Mouse (Mus musculus): ENCODE results near the gene Asf1a.
A peak's percentile ranks its signal among the peaks of the same experiment; 100 is the strongest.
"Not testable (repeated sequence)": the region's sequence is repeated elsewhere in the genome, so short reads cannot be mapped to it uniquely, and the experiment has no call there.

Asf1a gene

DNA sequence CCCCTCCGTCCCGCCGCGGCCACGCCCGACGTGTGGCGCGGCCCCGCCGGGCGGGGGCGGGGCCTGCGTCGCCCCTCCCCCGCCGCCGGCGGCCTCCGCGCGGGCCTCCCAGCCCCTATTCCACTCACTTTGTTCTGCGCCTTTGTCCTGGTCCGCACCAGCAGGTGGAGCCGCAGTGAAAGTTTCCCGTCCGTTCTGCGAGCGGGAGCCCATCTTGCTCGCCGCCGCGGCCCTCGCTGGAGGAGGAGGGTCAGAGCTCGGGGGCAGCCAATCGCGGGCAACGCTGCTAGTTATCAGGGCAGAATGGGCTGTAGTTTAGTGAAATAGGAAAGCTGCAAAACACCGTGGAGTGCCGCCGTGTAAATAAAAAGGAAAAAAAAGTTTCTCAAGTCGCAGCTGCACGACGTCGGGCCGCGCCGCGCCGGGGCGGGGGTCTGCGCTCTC, at the start of gene Asf1a:
Gene Asf1a (plus strand): TSS at position 81 of the 444 bp plus-strand sequence.
- DNase-seq (ENCODE audit: low spot score in 2 of 2) = peak; percentile 93 to 96

DNA sequence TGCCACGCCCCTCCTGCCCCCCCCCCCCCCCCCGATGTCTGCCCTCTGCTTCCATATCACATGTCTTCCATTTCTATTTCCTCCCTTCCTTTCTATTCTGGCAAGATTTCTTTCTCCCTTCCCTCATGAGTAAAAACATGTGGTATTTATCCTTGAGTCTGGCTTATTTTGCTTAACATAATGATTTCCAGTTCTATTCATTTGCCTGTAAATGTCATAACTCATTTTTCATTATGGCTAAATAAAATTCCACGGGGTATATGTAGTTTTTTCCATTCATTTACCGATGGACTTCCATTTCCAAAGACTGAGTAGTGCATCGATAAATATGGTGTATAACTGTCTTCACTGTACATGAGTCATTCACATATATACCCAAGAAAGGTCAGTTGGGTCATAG, 34.6 kb upstream of the Asf1a start:
- no peak for DNase-seq (ENCODE audit: low spot score in 2 of 2)

DNA sequence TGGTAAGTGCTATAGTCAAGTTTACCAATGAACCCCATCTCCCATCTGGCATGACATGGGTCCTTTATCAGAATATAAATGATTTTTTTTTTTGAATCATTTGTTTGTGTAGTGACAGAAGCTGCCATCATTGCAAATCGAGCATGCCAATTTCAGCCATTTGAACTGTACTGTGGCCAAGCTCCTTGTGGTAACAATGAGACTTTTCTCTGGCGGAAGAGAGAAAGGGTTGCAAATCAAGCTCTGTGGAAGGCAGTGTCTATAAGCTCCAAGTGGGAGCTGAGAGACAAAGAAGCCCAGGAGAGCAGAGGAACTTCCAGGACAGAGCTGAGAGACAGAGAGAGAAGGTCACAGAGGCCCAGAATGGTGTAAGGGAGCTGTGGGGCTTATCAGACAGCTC, 31.0 kb upstream of the Asf1a start:
- no peak for DNase-seq (ENCODE audit: low spot score in 2 of 2)

DNA sequence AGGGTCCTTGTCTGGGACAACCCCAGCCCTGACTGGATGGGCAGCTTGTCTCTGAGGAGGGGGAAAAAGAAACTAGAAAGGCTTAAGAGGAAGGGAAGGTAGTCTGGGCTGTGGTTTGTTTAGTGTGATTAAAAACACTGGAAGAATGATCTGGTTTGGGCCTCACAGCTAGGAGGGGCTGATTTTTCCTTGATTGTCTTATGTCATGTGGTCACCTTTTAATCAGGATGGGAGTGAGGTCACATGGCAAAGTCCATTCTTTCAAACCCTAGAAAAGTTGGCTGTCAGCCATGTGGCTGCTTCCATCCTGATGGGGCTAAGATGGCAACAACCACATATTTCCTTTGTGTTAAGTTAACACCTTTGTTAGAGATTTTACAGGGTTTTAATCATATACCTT, 28.0 kb upstream of the Asf1a start:
- no peak for DNase-seq (ENCODE audit: low spot score in 2 of 2)

DNA sequence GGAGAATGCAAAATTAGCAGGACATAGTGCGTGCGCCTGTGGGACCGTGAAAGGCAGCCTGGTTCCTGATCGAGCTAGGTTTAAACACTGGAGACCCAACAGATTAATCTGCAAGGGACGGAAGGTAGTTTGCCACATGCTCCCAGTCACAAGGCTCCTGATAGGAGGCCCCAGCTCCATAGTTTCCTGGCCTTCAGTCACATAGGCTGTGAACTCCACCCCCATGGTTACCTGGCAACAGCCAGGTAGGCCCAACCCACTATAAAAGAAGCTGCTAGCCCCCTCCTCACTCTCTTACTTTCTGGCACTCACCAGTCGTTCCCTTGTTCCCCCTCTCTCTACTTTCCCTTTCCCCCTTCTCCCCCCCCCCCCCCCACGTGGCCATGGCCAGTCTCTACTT, 16.4 kb upstream of the Asf1a start:
- DNase-seq (ENCODE audit: low spot score in 2 of 2) = no peak

DNA sequence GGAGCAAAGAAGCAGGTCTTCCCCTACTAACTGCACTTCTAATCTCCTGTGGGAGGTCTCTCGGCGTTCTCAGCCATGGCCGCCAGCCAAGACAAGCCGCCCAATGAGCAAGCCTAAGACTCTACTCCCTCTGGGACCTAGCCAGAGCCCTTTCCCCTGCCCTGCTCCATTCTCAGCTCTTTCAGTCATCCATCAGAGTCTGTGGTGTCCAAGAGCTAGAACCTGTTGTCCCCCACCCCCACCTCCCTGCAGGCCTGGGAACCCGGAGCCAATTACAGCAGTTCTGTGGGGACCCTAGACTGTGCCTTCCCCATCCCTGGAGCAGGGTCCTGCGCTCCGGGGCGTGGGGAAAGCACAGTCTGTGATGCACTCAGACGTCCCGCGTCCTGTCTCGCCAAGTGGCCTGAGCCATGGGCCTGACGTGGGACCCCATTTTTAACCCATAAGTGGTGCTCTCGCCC, 15.9 kb upstream of the Asf1a start:
- no peak for DNase-seq (ENCODE audit: low spot score in 2 of 2)

DNA sequence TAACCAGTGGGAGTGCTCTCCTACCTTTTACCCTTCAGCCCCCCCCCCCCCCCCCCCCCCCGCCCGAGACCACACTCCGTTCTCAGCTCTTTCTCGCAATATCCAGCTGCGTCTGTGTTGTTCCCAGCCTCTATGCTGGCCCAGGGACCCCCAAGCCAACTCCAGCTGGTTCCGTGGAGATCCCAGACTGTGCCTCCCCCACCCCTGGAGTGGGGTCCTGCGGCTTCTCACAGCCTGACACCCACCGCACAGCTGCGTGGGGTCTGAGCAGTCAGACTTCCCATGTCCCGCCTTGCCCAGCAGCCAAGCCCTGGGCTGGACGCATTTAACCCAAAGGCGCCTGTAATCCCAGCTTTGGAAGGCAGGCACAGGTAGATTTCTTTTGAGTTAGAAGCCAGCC, 15.5 kb upstream of the Asf1a start:
- DNase-seq (ENCODE audit: low spot score in 2 of 2) = no peak

DNA sequence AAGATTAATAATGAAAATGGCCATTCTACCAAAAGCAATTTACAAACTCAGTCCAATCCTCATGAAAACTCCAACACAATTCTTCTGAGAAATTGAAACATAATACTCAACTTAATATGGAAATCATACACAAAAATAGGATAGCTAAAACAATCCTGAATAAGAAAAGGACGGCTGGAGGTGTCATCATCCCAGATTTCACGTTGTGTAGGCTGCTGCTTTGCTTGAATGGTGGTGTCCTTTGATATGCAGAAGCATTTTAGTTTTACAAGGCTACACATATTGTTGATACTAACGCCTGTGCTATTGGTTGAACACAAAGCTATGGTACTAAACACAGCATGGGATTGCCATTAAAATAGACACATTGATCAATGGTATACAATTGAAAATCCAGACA, 10.8 kb upstream of the Asf1a start:
- no peak for DNase-seq (ENCODE audit: low spot score in 2 of 2)

DNA sequence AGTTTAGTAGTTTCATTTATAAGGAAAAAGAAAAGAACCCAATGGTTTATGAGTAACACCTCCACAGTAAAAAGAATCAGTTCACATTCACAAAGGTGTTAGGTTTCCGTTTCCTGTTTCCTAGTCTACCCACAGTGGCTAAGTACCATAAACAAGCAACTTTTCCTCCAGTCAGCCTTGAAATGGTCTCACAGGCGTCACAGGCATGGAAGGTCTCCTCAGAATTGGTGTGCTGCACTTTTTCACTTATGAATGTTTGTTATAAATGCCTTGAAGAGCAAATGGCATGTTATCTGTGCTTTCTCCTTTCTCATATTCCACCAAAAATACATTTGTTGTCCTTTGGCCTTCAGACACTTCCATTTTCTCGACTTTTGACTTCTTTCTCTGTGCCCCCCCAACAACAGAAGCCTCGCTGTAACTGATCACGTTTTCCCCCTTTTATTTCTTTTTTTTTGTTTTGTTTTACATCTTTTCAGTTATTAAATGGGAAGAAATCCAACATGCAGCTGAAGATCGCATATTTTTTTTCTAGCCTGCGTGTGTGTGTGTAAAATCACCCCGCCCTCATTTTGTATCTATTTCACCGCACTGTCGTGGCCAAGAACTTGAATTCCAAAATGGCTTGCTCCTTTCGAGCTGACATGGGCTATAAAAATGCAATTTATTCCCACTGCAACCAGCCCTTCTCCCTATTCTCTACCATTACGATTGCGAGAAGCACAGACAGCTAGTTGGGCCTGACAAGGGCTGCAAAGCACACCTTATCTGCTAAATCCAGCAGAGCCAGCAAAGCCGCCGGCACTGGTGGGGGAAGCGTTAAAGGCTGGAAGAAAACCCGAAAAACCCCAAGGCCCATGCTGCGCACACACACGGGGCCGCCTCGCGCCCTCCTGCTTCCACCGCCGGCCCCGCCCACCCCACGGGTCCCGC, 547 bp upstream of the Asf1a start:
- DNase-seq (ENCODE audit: low spot score in 2 of 2) = peak; percentile 36 to 39

DNA sequence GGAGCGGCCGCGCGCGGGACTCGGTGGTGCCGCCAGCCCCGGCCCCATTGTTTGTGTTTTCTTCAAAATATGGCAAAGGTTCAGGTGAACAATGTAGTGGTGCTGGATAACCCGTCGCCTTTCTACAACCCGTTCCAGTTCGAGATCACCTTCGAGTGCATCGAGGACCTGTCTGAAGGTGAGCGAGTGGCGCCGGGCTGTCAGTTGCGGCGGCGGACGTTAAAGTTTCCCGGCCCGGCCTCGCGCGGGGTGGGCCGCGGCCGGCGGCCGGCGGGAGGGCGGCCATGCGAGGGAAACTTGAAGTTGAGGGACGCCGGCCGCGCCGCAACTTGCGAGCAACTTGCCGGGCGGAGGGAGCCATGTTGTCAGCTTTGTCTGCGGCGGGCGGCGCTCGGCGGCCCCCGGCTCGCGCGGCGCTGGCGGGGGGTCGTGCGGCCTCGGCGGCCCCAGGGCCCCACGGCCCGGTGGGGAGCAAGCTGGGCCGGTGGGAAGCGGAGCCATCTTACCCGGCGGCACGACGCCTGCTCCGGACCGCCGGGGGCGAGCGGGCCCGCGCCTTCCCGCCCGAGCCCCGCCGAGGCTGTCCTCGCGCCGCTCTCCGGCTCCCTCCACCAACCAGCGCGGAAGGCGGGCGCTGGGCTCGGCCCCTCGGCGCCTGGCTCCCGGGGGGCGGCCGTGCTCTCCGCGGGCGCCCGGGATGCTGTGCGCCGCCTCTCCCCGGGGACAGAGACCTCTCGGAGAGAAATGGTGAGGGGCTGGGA, 744 bp downstream of the Asf1a start:
- DNase-seq (ENCODE audit: low spot score in 2 of 2) = peak; percentile 19 to 44

DNA sequence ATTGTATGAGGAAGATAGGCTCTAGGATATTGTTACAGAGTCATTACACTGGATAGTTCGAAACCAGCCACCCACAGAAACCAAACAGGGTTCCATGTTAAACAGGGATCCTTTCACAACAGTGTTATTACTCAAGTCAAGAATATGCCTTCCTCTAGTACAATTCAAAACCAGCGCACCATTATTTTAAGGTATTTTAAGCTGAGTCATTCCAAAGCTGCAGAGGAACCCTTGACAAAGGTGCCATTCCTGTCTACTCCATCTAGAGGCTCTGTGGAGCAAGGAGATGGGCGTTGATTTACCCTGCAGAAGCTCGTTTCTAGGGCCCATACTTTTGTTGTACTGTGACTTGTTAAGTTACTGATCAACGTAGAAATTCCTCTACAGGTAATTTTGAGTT, 2.3 kb downstream of the Asf1a start:
- DNase-seq (ENCODE audit: low spot score in 2 of 2) = no peak

DNA sequence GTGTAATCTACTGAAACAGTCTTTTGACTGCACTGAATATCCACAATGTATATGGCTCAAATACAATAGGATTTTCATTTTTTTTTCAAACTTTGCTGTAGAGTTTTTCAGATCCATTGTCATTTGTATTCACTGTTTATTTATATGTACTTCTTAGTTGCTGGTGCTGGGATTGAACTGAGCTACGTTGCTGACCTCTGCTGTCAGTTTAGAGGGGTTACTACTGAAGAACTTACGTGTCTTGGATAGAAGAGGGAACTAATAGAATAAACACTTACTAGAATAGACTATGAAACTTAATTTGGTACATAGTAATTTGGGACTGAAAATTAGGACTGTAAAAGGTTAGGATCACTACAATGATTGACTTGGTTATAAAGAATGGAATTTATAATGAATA, 8.8 kb downstream of the Asf1a start:
- no peak for DNase-seq (ENCODE audit: low spot score in 2 of 2)

DNA sequence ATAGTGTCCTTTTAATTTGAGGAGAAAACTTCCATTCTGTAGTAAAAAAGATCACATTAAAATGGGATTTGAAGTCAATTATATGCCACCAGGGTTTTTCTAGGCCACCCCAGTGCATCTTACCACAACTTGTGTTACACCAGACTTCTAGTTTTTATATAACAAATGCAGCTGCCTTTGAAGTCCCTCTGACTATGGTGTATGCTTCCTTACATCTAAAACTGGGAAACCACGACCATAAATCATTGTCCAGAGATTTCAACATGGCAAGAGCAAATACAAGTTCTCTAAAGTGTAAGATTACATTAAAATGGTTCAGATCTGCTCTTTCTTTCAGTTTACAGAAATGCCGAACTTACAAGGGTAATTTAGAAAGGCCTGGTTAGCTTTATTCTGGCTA, 11.7 kb downstream of the Asf1a start:
- DNase-seq (ENCODE audit: low spot score in 2 of 2) = no peak

DNA sequence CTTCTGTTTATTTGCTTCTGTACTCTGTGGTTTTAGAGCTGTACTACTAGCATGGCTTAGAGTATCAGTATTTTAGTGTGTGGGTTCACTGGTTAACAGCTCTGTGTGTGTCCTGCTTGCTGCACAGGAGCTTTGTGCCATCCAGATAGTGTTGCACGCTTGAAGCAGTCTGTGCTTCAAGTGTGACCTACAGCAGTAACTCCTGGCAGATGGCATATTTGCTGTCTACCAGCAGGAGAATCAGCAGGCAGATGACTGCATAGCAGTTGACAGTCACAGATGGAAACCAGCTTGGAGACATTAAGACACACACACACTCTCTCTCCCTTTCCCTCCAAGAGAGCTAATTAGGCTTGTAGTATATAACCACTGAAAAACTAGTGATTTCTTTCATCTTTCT, 15.6 kb downstream of the Asf1a start:
- no peak for DNase-seq (ENCODE audit: low spot score in 2 of 2)

DNA sequence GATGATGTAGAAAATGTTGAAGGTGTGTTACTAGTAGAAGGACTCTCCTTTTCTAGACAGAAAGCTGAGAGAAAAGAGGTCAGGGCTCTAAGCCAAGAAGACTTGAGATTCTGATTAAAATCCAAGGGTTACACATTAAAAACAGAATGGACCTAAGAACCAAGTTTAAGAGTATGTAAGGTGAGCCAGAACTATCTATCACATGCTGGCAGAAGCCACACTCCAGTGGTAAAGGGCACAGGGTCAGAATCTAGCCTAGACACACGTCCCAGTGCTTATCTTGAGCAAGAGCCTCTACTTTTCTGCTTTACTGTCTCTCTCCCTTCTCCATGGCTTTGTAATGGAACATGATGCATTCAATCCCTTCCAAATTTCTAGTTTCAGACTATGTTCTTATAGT, 17.4 kb downstream of the Asf1a start:
- DNase-seq (ENCODE audit: low spot score in 2 of 2) = no peak

DNA sequence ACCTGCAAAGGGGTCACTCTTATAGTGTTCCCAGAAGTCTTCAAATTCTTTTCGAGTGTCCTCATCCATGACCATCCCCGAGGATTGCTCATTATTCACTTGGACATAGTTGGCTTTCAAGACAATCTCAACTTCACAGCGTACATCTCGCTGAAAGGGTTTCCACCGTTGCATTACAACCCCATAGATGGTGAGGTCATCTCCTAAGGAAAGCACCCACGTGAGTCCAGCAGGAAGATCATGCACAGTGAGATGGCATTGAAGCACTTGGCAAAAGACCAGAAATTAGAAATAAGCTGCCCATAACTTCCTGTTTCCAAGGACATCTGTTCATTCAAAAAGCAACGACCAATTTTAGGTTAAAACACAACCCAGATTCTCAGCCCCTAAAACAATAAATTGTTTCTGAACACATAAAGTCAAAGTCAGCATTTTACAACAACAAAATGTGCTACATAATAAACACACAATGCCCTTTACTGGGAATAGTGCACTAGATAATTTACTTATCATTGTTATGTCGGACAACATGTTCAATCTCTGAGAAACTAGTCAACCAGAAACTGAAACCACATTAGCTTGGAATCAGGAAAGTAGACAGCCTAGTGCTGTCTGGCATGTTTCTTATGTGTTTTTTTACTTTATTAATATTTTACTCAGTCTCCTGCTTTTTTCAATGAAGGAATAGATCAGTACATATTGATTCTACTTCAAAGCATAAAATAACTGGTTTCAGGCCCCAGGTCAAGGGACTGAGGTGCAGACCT, 19.5 kb downstream of the Asf1a start:
- DNase-seq (ENCODE audit: low spot score in 2 of 2) = no peak

DNA sequence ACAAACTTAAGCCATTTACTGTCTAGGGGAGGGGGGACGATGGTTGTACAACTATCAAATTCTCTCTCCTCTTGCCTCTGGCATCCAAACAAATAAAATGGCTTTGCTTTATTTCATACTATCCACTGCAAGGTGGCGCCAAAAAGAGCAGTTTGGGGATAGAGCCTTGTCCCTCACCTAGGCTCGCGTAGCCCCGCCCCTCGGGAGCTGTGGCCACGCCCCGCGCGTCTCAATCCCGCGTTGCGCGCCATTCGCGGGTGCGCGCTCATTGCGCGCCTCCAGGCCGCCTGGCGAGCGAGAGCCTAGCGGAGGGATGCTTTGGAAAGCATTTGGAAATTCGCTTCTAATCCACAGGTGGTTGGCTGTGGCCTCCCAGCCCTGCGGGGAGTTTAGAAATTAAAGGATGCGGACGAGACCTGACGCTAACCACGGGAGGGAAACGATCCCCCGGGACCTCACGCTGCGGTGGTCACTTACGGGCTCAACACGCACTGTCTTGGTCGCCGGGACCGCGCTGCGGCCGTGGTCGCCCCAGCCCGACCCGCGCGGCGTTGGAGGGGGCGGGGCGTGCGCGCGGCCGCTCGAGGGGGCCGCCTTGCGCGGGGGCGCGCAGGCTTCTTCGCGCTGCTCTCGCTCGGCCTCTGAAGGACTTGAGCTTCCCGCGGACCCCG, 32.8 kb downstream of the Asf1a start:
- peak; percentile 82 to 91 for DNase-seq (ENCODE audit: low spot score in 2 of 2)

DNA sequence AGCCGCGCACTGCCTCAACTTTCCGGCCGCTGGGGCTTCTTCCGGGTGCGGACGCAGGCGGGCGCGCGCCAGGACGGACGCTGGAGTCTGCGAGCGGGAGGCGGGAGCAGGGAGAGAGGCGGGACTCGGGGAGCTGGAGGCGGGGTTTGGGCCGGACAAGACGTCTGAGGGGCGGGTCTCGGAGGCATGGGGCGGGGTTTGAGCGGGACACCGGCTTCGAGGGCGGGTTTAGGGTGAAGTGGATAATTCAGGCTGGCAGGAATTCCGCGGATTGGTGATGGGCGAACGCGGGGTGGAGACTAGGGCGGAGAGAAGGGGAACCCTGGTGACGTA, 33.3 kb downstream of the Asf1a start:
- peak; percentile 89 to 92 for DNase-seq (ENCODE audit: low spot score in 2 of 2)

DNA sequence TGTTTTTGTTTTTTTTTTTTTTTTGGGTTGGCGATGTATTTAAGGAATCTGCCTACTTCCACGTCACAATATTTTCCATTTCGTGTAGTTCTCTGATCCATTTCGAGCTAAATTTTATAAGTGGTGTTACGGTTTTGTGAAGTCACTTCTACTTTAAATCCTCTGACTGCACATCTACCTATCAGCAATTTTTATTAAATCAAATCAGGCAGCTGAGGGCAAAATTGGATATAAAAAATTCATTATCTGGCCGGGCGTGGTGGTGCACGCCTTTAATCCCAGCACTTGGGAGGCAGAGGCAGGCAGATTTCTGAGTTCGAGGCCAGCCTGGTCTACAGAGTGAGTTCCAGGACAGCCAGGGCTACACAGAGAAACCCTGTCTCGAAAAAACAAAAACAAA, 33.8 kb downstream of the Asf1a start, which contains the start of gene Mcm9:
Gene Mcm9 (minus strand): TSS at position 101 of the 400 bp plus-strand sequence.
- DNase-seq (ENCODE audit: low spot score in 2 of 2) = not testable (repeated sequence)

DNA sequence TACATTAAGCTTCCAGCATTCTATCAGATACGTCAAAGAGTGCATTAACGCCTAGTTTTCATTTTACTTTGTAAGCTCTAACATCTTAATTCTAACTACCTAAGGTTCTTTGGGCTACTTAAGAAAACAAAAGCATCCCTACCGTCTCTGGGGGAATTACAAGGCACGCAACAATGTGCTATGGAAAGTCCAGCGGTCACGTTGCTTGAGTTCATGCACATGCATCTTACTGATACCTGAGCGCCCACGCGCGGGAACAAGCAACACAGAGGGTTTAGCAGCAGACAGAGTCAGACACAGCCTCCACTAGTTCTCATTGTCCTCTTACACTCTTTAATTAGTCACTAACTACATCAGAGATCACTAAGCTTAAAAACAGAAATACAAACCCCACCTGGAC, 37.6 kb downstream of the Asf1a start:
- DNase-seq (ENCODE audit: low spot score in 2 of 2) = no peak

DNA sequence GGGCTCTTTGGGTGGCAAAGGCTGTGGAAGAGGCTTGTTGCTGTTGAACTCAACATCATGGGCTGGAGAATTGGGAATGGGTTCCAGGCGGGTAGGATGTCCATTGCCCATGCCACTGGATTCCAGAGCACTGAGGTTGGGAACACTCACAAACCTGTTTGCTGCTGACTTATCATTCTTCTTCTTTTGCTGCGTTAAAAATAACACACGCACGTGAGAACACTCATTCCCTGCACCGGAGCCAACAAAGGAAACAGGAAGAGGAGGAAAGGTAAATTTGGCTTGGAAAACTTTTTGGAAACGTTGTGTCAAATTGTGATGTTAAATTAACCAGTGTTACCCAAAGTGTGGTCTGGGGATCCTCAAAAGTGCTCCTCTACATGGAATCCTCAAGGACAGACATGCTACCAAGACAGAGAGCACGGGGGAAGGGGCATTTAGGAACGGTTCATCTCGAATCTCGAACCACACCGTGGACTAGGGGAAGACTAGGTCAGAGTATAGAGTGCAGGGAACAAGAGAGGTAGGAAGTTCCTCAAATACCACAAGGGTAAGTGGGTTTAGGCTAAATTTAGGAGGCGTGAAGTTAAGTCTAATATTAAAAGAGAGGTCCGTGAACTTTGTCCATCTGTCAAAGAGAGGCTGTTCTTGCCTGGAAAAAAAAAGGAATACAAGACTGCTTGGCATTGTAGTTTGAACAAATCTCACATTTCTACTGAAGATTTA, 38.9 kb downstream of the Asf1a start:
- DNase-seq (ENCODE audit: low spot score in 2 of 2) = no peak

Data from natural killer cell, adult 2 months (primary cell).